Mouse (Mus musculus) kidney, postnatal 25 days (tissue): ENCODE data around the gene Rgs16.

Experiments used
- DNase-seq, 2 experiments: peaks; one replicate each; pipeline ENCODE4 v3.0.0; 2021; ENCODE audit warnings: mixed read lengths in 2 of 2

Rgs16 gene

GRCm38 (mm10) chr1:153740145-153740544 lies at the start of gene Rgs16:
Gene Rgs16, plus strand, starts transcription at chr1:153740349.
- DNase-seq: peak; percentile 81 to 88

DNA sequence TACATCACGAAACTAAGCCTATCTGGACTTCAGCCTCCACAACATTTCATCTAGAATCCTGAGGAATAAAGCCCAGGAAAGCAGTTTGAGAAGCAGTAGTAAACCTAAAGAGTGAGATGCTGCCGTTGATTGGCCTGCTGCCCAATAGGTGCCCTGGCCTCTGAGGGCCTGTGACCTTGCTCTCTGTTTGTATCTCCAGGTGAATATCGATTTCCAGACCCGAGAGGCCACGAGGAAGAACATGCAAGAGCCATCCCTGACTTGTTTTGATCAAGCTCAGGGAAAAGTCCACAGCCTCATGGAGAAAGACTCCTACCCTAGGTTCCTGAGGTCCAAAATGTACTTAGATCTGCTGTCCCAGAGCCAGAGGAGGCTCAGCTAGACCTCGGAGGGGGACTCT lies 47.6 kb upstream of the Rgs16 start:
- no peak for DNase-seq

GRCm38 (mm10) chr1:153694372-153695120 lies 45.6 kb upstream of the Rgs16 start:
- no peak for DNase-seq

- no peak for DNase-seq
Observed at GRCm38 (mm10) chr1:153695398-153695797, 44.8 kb upstream of the Rgs16 start.

- no peak for DNase-seq
Observed at GRCm38 (mm10) chr1:153696093-153696492, 44.1 kb upstream of the Rgs16 start.

GRCm38 (mm10) chr1:153696541-153696940 lies 43.6 kb upstream of the Rgs16 start:
- no peak for DNase-seq

- peak in 1 of 2 experiments; percentile 59 for DNase-seq
Observed at GRCm38 (mm10) chr1:153697581-153698251, 42.4 kb upstream of the Rgs16 start.

DNA sequence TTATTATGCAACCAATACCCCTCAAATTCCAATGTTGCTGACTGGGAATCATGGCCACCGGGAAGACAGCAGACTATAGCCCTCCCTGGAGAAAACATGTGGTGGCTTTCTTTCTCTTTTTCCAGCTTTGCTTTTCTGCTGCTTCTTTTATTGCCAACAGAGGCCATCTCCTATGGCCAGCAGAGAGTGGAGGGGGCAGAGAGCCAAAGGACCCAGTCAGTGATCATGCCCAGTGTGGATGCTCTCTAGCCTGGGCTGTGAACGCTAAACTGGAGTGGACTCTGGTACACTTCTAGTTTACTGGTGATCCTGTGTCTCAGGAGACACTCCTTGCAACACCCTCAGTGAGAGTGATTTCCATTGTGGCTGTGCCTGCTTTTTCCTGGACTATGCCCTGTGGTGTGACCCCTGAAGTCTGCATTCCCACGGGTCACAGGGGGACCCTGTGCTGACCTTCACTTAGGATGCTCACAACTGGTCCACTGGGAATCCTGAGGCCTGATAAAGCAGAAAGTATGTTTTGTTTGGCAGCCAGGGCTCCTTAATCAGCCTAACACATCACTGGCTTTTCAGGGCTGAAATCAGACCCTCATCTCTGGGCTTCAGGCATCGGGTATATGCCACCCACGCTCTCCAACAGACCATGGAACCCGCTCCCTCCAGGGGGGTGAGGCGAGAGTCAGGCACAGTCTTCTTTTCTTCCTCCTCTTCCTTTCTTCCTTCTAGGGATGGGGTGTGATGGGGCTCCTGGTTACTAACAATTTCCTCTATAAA lies 41.7 kb upstream of the Rgs16 start:
- DNase-seq: no peak

GRCm38 (mm10) chr1:153700448-153701063 lies 39.6 kb upstream of the Rgs16 start:
- DNase-seq: no peak

DNA sequence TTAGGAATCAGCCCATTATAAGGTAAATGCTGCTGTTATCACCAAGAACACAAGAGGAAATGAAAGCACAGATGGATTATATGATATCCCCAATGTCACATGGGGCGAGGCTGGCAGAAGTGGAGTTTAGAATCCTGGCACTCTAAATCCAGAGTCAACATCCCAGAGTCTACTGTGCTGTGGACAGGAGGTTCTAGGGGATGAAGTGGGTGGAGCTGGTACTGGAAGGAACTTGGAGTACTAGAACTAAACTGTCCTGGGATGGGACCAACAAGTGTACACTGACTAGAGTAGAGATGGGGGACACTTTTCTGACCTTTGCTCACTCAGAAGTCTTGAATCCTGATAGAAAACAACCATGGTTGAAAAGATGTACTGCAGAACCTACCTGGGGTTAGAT lies 38.7 kb upstream of the Rgs16 start:
- DNase-seq: no peak

GRCm38 (mm10) chr1:153702166-153702852 lies 37.8 kb upstream of the Rgs16 start:
- DNase-seq: no peak

- no peak for DNase-seq
Observed at GRCm38 (mm10) chr1:153702853-153703410, 37.2 kb upstream of the Rgs16 start.

DNA sequence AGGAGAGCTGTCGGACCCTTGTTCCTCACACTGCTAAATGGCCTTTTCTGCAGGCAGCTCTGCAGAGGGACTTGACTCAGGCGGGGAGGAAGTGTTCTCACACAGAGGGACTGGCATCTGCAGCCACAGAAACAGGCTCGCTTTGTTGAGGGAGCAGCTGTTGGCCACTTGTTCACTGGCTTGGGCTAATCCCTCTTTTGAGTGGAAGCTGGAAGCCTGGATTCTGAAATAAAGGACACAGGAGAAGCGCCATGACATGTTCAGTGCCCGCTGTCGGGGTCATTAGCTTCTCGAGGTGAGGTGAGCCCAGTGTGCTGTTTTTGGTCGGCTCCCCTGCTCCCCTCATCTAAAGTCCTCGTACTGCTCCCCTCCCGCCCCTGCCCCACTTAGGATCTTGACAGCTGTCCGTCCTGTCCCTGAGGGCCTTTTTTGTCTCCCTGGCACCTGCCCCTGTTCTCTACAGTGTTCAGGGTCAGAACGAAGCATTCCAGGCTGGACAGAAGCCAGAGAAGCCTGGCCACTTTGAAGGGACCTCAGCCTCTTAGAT lies 36.6 kb upstream of the Rgs16 start:
- no peak for DNase-seq

GRCm38 (mm10) chr1:153704174-153704573 lies 36.0 kb upstream of the Rgs16 start:
- DNase-seq: no peak

DNA sequence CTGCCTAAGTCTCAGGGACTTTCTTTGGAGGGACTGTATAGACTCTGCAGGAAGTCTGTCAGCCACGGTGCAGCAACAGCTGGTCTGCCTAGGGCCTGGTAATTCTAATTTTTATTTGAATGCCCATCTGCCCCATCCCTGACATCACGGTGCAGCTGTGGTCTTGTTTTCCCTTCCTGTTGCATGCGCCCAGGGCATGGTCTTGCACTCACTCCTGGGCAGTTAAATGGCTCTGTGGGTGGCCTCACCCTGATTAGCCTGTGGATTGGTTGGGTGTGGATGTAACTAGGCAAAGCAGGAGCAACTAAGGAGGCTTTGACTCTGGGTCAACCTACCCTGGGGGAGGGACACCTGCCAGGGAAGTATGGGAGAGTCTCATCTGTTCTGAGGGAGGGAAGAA lies 35.2 kb upstream of the Rgs16 start:
- DNase-seq: no peak

DNA sequence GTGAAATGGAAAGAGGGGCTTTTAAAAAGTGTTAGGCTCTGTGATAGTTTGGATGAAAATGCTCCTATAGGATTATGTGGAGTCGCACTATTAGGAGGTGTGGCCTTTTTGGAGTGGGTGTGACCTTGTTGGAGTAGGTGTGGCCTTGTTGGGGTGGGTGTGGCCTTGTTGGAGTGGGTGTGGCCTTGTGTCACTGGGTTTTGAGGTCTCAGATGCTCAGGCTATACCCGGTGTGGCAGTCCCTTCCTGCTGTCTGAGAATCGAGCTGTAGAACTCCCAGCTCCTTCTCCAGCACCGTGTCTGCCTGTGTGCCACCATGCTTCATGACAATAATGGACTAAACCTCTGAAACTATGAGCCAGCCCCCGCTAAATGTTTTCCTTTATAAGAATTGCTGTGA lies 31.5 kb upstream of the Rgs16 start:
- no peak for DNase-seq

- no peak for DNase-seq
Observed at GRCm38 (mm10) chr1:153709451-153709850, 30.7 kb upstream of the Rgs16 start.

GRCm38 (mm10) chr1:153711544-153712262 lies 28.4 kb upstream of the Rgs16 start:
- DNase-seq: no peak

GRCm38 (mm10) chr1:153712633-153713032 lies 27.5 kb upstream of the Rgs16 start:
- no peak for DNase-seq

DNA sequence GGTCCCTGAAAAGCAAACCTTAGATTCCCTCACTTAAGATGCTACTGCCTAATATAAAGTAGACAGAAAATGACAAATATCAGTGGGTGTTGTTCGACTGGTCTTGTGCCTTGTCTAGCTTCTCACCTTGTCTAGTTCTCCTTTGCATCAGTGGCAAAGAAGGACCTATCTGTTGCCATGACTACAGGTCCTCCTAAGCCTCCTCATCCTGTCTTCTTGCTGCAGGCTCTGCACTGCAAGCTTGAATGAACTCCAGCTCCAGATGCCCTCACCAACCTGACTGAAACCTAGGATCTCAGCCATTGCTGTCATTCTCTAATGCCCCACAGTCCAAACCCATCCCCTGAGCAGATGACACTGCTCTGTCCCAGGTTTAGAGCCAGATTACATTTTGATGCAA lies 22.2 kb upstream of the Rgs16 start:
- DNase-seq: no peak

DNA sequence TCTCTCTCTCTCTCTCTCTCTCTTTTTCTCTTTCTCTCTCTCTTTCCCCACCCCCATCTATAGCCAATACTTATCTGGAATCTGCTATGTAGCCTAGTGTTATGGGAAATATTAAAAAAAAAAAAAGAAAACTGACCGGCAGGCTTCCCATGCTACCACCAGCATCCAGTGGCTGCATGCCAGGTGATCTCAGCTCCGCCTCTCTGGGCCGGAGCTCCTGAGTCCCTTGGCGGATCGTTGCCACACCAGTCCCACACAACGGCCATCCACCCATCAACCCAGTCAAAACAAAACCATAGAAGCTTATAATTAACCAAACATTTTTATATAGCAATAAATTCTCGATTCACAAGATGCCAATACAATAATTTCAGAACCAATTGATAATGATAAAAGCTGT lies 19.2 kb upstream of the Rgs16 start:
- no peak for DNase-seq
